Mouse (Mus musculus) heart, adult 2 months (tissue): Measurements from ENCODE around the gene Rora.

Experiments used
- CTCF ChIP-seq: fragments of 200-600 bp; IDR thresholded peaks from 2 replicates; pipeline ENCODE4 v1.8.1; 2022; ENCODE audit warnings: antibody characterized with exemption, mild to moderate bottlenecking, moderate library complexity
- EP300 ChIP-seq: fragments of 200-500 bp; IDR thresholded peaks from 2 replicates; pipeline ENCODE4 v1.6.1; 2011; ENCODE audit warnings: low read depth, low read length, control low read depth; ENCODE audit not compliant: insufficient read depth
- POLR2A ChIP-seq: fragments of 200-500 bp; IDR thresholded peaks from 2 replicates; pipeline ENCODE4 v1.6.1; 2011; ENCODE audit warnings: mild to moderate bottlenecking, low read depth, low read length, control low read depth; ENCODE audit not compliant: insufficient read depth

DNA sequence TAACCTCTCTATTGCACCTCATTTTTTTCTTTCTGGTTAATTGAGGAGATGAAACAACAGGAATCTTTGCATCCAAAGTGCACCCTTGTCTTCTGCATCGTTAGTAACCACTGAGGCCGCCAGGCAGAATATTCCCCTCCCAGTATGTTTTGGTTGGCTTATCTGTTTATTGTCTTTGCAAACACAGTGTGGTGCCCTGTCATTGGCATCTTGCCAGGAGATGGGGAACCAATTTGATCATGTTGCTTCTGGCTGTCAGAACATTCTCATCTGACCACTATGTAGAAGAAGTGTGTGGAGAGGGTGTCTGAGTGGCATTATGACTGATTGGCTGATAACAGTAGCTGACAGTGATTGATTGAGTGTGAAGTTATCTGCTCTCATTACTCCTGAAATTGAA, 192.0 kb downstream of the Rora start:
- no peak for TF ChIP-seq CTCF
- TF ChIP-seq POLR2A, result no peak
- no peak for TF ChIP-seq EP300
